Mouse (Mus musculus): ENCODE results near the gene Gm38655.

DNA sequence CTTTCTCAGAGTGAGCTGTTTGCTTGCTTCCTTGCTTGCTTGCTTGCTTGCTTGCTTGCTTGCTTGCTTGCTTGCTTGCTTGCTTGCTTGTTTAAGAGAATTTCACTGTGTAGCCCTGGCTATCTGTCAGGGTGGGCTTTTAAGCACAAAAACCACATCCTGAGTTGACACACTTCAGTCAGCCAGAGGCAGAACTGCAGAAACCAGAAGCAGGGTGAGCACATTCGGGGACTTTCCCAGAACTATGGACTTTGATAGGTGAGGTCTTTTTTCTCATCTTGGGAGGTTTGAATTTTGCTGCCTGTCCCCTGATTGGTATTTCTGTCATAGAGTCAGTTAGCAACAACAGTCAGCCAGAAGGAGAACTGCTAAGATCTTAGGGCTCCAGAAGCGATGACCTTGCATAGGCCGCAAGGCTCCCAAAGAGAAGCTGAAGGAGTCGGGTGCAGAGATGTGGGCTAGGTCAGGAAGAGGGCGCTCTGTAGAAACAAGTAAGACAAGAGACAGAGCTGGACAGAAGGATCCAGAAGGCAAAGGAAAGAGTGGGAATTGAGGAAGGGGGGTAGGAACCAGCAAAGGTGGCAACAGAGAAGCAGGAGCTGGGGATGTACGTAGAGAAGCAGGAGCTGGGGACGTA, 49.4 kb upstream of the Gm38655 start:
- TF ChIP-seq CTCF (IDR thresholded peaks at IDR 0.05; ENCODE audit: extremely low read depth, insufficient read length, insufficient replicate concordance, low read depth, low read length) (no peak), POLR2A (IDR thresholded peaks at IDR 0.05; ENCODE audit: low read depth, low read length) (no peak)
